Mouse (Mus musculus): ENCODE results near the gene Cmklr1.

DNA sequence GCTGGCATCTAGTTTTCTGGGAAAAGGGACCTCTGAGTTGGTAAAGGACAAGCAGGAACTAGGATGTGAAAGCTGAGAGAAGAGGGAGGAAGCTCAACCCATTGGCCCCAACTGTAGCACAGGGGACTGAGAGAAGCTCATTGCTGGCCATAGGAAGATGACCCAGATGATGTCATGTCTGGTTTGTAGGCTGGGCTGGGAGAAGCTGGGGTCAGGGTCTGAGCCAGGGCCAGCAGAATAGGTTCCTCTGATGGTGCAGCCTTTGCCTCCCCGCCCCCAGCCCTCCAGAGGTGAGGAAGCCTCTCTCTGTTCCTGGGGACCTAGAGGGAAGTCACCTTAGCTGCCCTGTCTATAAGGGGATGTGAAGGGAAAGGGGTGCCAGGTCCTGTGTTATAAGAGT lies 31.1 kb downstream of the Cmklr1 start:
- TF ChIP-seq CTCF (IDR thresholded peaks at IDR 0.05; ENCODE audit: low read depth) (no peak), EP300 (optimal IDR thresholded peaks at IDR 0.05) (no peak)

Data from stomach, postnatal 0 days (tissue).